Mouse (Mus musculus): ENCODE results near the gene Iffo2. TPM values are rescaled to one million over a fixed set of nuclear protein-coding genes. Genes with fewer than 3 reads are reported as not detected.

Gene Iffo2
- total RNA-seq, 2 experiments from 2014 or later = 1.2 to 2.4 TPM

- ATAC-seq (replicated peaks; ENCODE audit: poor library complexity, severe bottlenecking) = 0 out of 2 replicates have a peak, but pooled peaks have one; percentile 18
Measured at GRCm38 (mm10) chr4:139601519-139602356, 71.4 kb downstream of the Iffo2 start.

GRCm38 (mm10) chr4:139602357-139603244 is 72.3 kb downstream of the Iffo2 start, which contains the start of gene Gm21969:
Gene Gm21969 (plus strand): TSS chr4:139603186.
- ATAC-seq (replicated peaks; ENCODE audit: poor library complexity, severe bottlenecking) = peak; percentile 66

- ATAC-seq (replicated peaks; ENCODE audit: poor library complexity, severe bottlenecking) = no peak
Measured at GRCm38 (mm10) chr4:139605216-139605615, 74.9 kb downstream of the Iffo2 start.

GRCm38 (mm10) chr4:139606732-139607131 is 76.4 kb downstream of the Iffo2 start:
- ATAC-seq (replicated peaks; ENCODE audit: poor library complexity, severe bottlenecking) = no peak

GRCm38 (mm10) chr4:139608975-139609374 is 78.6 kb downstream of the Iffo2 start:
- ATAC-seq (replicated peaks; ENCODE audit: poor library complexity, severe bottlenecking) = peak; percentile 73

- ATAC-seq (replicated peaks; ENCODE audit: poor library complexity, severe bottlenecking) = no peak
Measured at GRCm38 (mm10) chr4:139610954-139611353, 80.6 kb downstream of the Iffo2 start.

GRCm38 (mm10) chr4:139611542-139611953 is 81.2 kb downstream of the Iffo2 start:
- peak; percentile 60 for ATAC-seq (replicated peaks; ENCODE audit: poor library complexity, severe bottlenecking)

GRCm38 (mm10) chr4:139614524-139615260 is 84.3 kb downstream of the Iffo2 start:
- ATAC-seq (replicated peaks; ENCODE audit: poor library complexity, severe bottlenecking) = no peak

GRCm38 (mm10) chr4:139616276-139617000 is 86.1 kb downstream of the Iffo2 start:
- ATAC-seq (replicated peaks; ENCODE audit: poor library complexity, severe bottlenecking) = peak; percentile 95

GRCm38 (mm10) chr4:139617001-139617364 is 86.6 kb downstream of the Iffo2 start:
- ATAC-seq (replicated peaks; ENCODE audit: poor library complexity, severe bottlenecking) = no peak

GRCm38 (mm10) chr4:139619765-139620164 is 89.4 kb downstream of the Iffo2 start:
- ATAC-seq (replicated peaks; ENCODE audit: poor library complexity, severe bottlenecking) = no peak

- ATAC-seq (replicated peaks; ENCODE audit: poor library complexity, severe bottlenecking) = peak; percentile 94
Measured at GRCm38 (mm10) chr4:139622373-139623282, 92.3 kb downstream of the Iffo2 start, which contains the start of gene Aldh4a1. Gene Aldh4a1 (plus strand): TSS chr4:139622866.

- ATAC-seq (replicated peaks; ENCODE audit: poor library complexity, severe bottlenecking) = no peak
Measured at GRCm38 (mm10) chr4:139623434-139624115, 93.2 kb downstream of the Iffo2 start.

- no peak for ATAC-seq (replicated peaks; ENCODE audit: poor library complexity, severe bottlenecking)
Measured at GRCm38 (mm10) chr4:139624116-139624489, 93.8 kb downstream of the Iffo2 start.

GRCm38 (mm10) chr4:139624706-139625105 is 94.4 kb downstream of the Iffo2 start:
- ATAC-seq (replicated peaks; ENCODE audit: poor library complexity, severe bottlenecking) = peak; percentile 60

GRCm38 (mm10) chr4:139627361-139627760 is 97.0 kb downstream of the Iffo2 start:
- ATAC-seq (replicated peaks; ENCODE audit: poor library complexity, severe bottlenecking) = no peak

- peak; percentile 22; the same call in 1 of the 2 replicates for ATAC-seq (replicated peaks; ENCODE audit: poor library complexity, severe bottlenecking)
Measured at GRCm38 (mm10) chr4:139630171-139630570, 99.8 kb downstream of the Iffo2 start.

- ATAC-seq (replicated peaks; ENCODE audit: poor library complexity, severe bottlenecking) = no peak
Measured at GRCm38 (mm10) chr4:139631141-139631540, 100.8 kb downstream of the Iffo2 start.

Measured in granulocyte monocyte progenitor cell, adult 5-6 weeks (primary cell).